Mouse (Mus musculus) lung, postnatal 0 days (tissue): ENCODE results near the gene Gabrg3. TPM values are rescaled to one million over a fixed set of nuclear protein-coding genes. Genes with fewer than 3 reads are reported as not detected.

Experiments used
- ATAC-seq: fragments of 200-750 bp; cut with Nextera tagmentation; 2 replicates; pipeline ENCODE4 v1.8.0; 2017; ENCODE audit warnings: moderate library complexity
- DNase-seq: peaks from one replicate; pipeline ENCODE4 v3.0.0-alpha.2; 2016; ENCODE audit warnings: low spot score
- H3K27ac ChIP-seq: fragments of 300-500 bp; sonication (generic); 2 replicates; pipeline ENCODE4 v1.5.1; 2014; ENCODE audit warnings: antibody characterized with exemption, mild to moderate bottlenecking, low read length, mixed read lengths
- H3K27me3 ChIP-seq: fragments of 300-500 bp; sonication (generic); replicated peaks from 2 replicates; pipeline ENCODE4 v1.6.1; 2014; ENCODE audit warnings: low read length, mixed read lengths; ENCODE audit not compliant: insufficient read depth
- H3K36me3 ChIP-seq: fragments of 300-500 bp; sonication (generic); 2 replicates; pipeline ENCODE4 v1.6.1; 2014; ENCODE audit warnings: low read length, mixed read lengths; ENCODE audit not compliant: insufficient read depth
- H3K4me1 ChIP-seq: fragments of 300-500 bp; sonication (generic); 2 replicates; pipeline ENCODE4 v1.6.1; 2014; ENCODE audit warnings: antibody characterized with exemption, low read depth, low read length, mixed read lengths; ENCODE audit not compliant: insufficient read depth
- H3K4me2 ChIP-seq: fragments of 300-500 bp; sonication (generic); replicated peaks from 2 replicates; pipeline ENCODE4 v1.6.1; 2014; ENCODE audit warnings: low read depth, mild to moderate bottlenecking, low read length, moderate library complexity, mixed read lengths
- H3K4me3 ChIP-seq: fragments of 300-500 bp; sonication (generic); 2 replicates; pipeline ENCODE4 v1.5.1; 2014; ENCODE audit warnings: low read depth, low read length
- H3K9ac ChIP-seq: fragments of 300-500 bp; sonication (generic); replicated peaks from 2 replicates; pipeline ENCODE4 v1.6.1; 2014; ENCODE audit warnings: low read depth, mild to moderate bottlenecking
- H3K9me3 ChIP-seq: fragments of 300-500 bp; sonication (generic); 2 replicates; pipeline ENCODE4 v1.6.1; 2016; ENCODE audit warnings: low read length, mixed read lengths
- CTCF ChIP-seq: IDR thresholded peaks from 2 replicates; pipeline ENCODE4 v1.5.1; 2016; ENCODE audit warnings: antibody characterized with exemption, mild to moderate bottlenecking
- EP300 ChIP-seq: IDR thresholded peaks from 2 replicates; pipeline ENCODE4 v1.6.1; 2016; ENCODE audit warnings: antibody characterized with exemption, mild to moderate bottlenecking, control low read depth
- WGBS: fragments of 180-500 bp; shearing (Covaris S2); extraction: QIAGEN DNeasy Blood & Tissue Kit; methylation state at CpG from one replicate; pipeline ENCODE4 v1.1.7; 2014; 5-methylcytosine and 5-hydroxymethylcytosine counted together
- polyA plus RNA-seq: library from polyadenylated mRNA; unstranded; fragments of >200 nt; fragmentation: Nextera tagmentation; extraction: Ambion mirVana; gene quantifications from 2 replicates; pipeline ENCODE4 v1.2.1, GENCODE M21; 2015

The Gabrg3 gene
- polyA plus RNA-seq, 1 experiment from 2014 or later: 0.07 TPM

- Histone ChIP-seq H3K27me3 (no peaks in the 10 kb centered on the region), H3K9ac (no peak overlapping the region), H3K4me1 (no peaks in the 10 kb centered on the region), H3K9me3 (no peaks in the 10 kb centered on the region), H3K27ac (no peak overlapping the region), H3K36me3 (no peaks in the 10 kb centered on the region), H3K4me3 (no peak overlapping the region), H3K4me2 (no peak overlapping the region)
- DNase-seq (no peak), ATAC-seq (no peak)
- WGBS: 81% methylated on average over 6 of the region's 6 CpGs
- TF ChIP-seq EP300 (no peak), CTCF (no peak)
These were observed 561.5 kb downstream of the Gabrg3 start for GRCm38 (mm10) chr7:56825446-56825845.

DNA sequence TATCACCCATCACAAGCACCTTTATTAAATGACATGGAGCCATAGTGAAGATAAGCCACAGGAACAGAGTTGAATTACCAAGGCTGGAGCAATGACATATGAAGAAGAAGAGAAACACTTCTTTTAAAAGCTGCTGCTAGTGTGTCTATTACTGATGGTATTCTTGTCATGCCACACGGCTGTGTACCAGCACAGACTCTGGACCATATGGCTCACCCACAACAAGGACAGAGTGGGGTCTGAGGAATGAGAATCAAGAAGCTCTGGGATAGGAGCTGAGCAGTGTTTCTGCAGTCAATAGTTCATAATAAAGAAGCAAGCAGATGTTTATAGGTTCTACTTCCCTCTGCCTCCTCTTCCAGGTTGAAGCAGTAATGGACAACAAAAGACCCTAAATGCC, 585.1 kb downstream of the Gabrg3 start:
- H3K4me2 ChIP-seq: no peak overlapping the region

GRCm38 (mm10) chr7:56779122-56779521, 607.9 kb downstream of the Gabrg3 start:
- no peaks in the 10 kb centered on the region for H3K27me3 ChIP-seq
- TF ChIP-seq EP300: no peak
- no peak for TF ChIP-seq CTCF
- WGBS: 60% methylated on average over 1 of the region's 1 CpGs
- no peak overlapping the region for H3K4me2 ChIP-seq
- DNase-seq: no peak
- no peak overlapping the region for H3K4me3 ChIP-seq
- H3K9ac ChIP-seq: no peak overlapping the region
- ATAC-seq: no peak
- H3K27ac ChIP-seq: no peak overlapping the region
- H3K9me3 ChIP-seq: no peaks in the 10 kb centered on the region
- no peaks in the 10 kb centered on the region for H3K36me3 ChIP-seq
- no peaks in the 10 kb centered on the region for H3K4me1 ChIP-seq

More for the DNA sequence above, 585.1 kb downstream of the Gabrg3 start:
- no peaks in the 10 kb centered on the region for H3K27me3 ChIP-seq
- no peaks in the 10 kb centered on the region for H3K4me1 ChIP-seq
- no peaks in the 10 kb centered on the region for H3K36me3 ChIP-seq
- no peaks in the 10 kb centered on the region for H3K9me3 ChIP-seq
- WGBS: 75% methylated on average over 1 of the region's 1 CpGs
- DNase-seq: no peak
- no peak overlapping the region for H3K9ac ChIP-seq
- H3K27ac ChIP-seq: no peak overlapping the region
- TF ChIP-seq CTCF (no peak), EP300 (no peak)
- ATAC-seq: no peak
- no peak overlapping the region for H3K4me3 ChIP-seq

GRCm38 (mm10) chr7:56768216-56768615, 618.8 kb downstream of the Gabrg3 start:
- H3K9ac ChIP-seq: no peak overlapping the region
- H3K9me3 ChIP-seq: no peaks in the 10 kb centered on the region
- DNase-seq (no peak), ATAC-seq (no peak)
- no peak overlapping the region for H3K27ac ChIP-seq
- WGBS: 48% methylated on average over 4 of the region's 4 CpGs
- no peak overlapping the region for H3K4me2 ChIP-seq
- H3K36me3 ChIP-seq: no peaks in the 10 kb centered on the region
- no peak overlapping the region for H3K4me3 ChIP-seq
- TF ChIP-seq EP300 (no peak), CTCF (no peak)
- H3K4me1 ChIP-seq: no peaks in the 10 kb centered on the region
- no peaks in the 10 kb centered on the region for H3K27me3 ChIP-seq

GRCm38 (mm10) chr7:56767796-56768195, 619.2 kb downstream of the Gabrg3 start:
- WGBS: 63% methylated on average over 1 of the region's 1 CpGs
- no peak for TF ChIP-seq EP300
- TF ChIP-seq CTCF: no peak
- DNase-seq (no peak), ATAC-seq (no peak)
- Histone ChIP-seq H3K9ac (no peak overlapping the region), H3K36me3 (no peaks in the 10 kb centered on the region), H3K9me3 (no peaks in the 10 kb centered on the region), H3K4me1 (no peaks in the 10 kb centered on the region), H3K27ac (no peak overlapping the region), H3K4me2 (no peak overlapping the region), H3K27me3 (no peaks in the 10 kb centered on the region), H3K4me3 (no peak overlapping the region)

- DNase-seq (no peak), ATAC-seq (no peak)
- Histone ChIP-seq H3K4me1 (no peaks in the 10 kb centered on the region), H3K4me2 (no peak overlapping the region), H3K4me3 (no peak overlapping the region), H3K27me3 (no peaks in the 10 kb centered on the region), H3K9me3 (no peaks in the 10 kb centered on the region), H3K27ac (no peak overlapping the region), H3K9ac (no peak overlapping the region), H3K36me3 (no peaks in the 10 kb centered on the region)
- WGBS: 59% methylated on average over 10 of the region's 10 CpGs
- TF ChIP-seq EP300 (no peak), CTCF (no peak)
These were observed 621.2 kb downstream of the Gabrg3 start for GRCm38 (mm10) chr7:56765612-56766445.
